Mouse (Mus musculus): ENCODE measurements around the gene Frmd5.

Gene Frmd5

GRCm38 (mm10) chr2:121761281-121761795 is 45.5 kb downstream of the Frmd5 start:
- no peak for DNase-seq (ENCODE audit: low spot score)

- no peak for DNase-seq (ENCODE audit: low spot score)
Observed at GRCm38 (mm10) chr2:121760646-121761045, 46.2 kb downstream of the Frmd5 start.

DNA sequence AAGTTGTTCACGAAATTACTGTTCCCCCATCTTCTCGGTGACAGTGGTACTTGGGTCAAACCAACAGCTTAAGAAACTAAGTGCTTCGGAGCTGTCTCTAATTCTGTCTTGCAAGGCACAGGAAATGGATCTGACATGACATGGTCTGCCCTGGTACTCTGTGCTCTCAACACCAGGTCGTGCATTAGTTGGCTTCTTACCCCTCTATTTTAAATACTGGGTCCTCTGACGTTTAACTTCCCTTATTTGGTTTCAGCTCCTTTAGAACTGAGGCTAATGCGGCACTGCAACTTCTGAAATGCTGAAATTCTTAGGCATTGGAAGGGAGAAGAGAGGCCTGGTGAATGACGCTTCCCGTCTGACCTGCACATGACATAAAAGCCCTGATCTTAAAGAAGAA is 48.6 kb downstream of the Frmd5 start:
- no peak for DNase-seq (ENCODE audit: low spot score)

GRCm38 (mm10) chr2:121756336-121756735 is 50.6 kb downstream of the Frmd5 start:
- DNase-seq (ENCODE audit: low spot score): no peak

DNA sequence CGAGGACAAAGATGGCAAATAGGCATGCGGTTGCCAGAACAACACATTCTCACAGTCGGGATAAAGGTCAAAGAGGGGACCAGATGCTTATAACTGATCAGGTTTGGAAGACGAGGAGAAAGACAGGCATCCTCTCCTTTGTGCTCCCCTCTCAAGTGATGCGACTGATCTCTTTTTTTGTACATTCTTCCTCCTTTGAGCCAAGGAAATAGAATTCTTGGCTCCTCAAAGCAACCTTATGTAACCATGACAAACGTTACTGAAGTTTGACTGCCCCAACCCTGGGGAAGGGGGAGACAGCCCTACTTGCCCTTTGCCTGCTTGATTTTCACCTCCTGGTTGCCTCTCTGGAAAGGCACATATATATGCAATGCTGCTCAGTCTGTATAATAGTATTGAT is 51.8 kb downstream of the Frmd5 start:
- DNase-seq (ENCODE audit: low spot score): no peak

DNA sequence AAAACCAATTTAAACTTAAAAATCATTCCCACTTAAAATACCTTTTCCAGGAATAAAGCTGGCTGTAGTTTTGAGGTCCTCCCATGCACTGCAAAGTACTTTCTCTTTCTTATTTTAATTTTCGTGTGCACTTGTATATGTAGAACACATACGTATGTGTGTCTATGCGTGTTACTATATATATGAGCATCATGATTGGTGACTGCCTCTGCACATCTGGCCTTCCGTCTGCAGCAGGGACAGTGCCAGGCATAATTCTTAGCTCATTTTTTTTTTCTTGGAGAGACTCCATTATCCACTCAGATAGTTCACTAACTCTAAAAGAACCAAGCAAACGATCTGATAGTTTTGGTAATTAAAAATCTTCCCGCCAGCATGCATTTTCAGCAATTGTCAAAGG is 56.8 kb downstream of the Frmd5 start:
- DNase-seq (ENCODE audit: low spot score): no peak

DNA sequence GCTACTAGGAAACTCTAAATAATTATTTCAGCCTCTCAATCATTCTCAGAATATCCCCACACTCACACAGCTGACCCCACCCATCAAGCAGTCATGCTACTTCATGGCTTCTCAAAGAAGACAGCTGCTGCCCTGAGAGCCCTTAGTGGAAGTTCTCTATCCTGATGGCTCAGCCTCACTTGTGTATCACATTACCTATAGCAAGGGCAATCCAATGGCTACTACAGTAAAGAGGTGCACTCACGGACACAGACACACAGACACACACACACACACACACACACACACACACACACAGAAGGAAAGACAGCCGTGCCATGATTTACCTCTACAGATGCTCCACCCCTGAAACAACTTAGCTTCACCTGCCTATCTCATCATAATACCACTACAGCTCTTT is 65.7 kb downstream of the Frmd5 start:
- DNase-seq (ENCODE audit: low spot score): no peak

DNA sequence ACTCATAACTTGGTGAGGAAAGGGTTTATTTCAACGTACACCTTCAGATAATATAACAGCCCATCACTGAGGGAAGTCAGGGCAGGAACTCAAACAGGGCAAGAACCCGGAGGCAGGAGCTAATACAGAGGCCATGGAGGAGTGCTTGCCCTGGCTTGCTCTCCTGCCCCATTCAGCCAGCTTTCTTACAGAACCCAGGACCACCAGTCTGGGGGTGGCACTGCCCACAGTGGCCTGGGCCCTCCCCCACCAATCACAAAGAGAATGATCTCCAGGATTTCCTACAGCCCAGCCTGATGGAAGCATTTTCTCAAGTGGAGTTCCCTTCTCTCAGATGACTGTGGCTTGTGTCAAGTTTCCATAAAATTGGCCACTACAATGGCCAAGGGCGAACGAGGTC is 67.5 kb downstream of the Frmd5 start:
- DNase-seq (ENCODE audit: low spot score): no peak

- no peak for DNase-seq (ENCODE audit: low spot score)
Observed at GRCm38 (mm10) chr2:121733426-121733825, 73.5 kb downstream of the Frmd5 start.

DNA sequence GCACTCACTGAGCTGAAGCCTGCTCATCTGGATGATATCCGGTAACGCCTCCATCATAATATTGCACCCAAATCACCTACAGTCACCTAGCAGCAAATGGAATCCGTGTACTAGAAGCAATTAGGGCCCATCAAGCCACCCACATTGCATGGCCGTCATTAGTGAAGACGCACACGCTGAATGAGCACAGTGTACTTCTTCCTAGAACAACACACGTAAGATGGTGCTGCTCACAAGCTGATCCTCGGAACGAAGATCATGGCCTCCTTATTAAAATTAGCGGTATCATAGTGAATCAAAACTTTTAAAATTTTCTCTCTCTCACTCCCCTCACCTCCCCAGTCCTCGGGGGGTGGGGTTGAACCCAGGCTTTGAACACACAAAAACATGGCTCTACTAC is 76.4 kb downstream of the Frmd5 start:
- no peak for DNase-seq (ENCODE audit: low spot score)

- no peak for DNase-seq (ENCODE audit: low spot score)
Observed at GRCm38 (mm10) chr2:121728907-121729575, 77.8 kb downstream of the Frmd5 start.

DNA sequence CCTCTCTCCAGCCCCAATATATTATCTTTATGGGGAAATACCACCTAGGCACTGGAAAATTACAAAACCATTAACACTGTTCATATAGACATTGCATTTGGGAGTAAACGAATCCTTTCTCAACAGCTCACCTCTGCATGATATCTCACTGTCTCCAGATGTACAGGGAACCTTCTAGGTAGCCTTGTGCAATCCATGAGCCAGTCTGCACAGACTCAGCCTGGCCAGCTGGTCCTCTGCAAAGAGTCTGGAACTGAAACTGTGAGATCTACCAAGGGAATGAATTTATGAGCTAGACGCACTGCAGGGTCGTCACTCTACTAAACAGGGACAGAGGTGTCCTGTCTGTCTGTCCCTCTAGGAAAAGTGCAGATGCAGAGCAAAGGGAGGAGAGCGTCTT is 82.0 kb downstream of the Frmd5 start:
- DNase-seq (ENCODE audit: low spot score): no peak

- no peak for DNase-seq (ENCODE audit: low spot score)
Observed at GRCm38 (mm10) chr2:121723796-121724195, 83.1 kb downstream of the Frmd5 start.

DNA sequence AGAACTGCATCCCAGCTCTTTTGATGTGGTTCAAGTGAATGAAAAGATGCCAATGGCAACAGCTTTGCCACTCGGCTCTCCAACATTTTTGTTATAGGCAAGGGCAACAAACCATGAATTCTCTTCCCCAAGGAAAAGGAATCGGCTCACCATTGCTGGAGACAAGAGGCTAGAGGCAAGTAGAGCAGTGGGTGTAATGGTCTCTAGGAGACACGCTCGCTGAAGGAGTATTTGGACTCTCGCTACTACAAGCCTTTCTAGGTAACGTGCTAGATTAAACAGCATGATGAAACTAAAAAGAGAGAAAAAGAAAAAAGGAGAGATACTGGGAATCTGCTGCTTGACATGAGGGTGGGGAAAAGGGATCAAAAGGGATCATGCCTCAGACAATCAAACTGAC is 87.9 kb downstream of the Frmd5 start:
- no peak for DNase-seq (ENCODE audit: low spot score)

DNA sequence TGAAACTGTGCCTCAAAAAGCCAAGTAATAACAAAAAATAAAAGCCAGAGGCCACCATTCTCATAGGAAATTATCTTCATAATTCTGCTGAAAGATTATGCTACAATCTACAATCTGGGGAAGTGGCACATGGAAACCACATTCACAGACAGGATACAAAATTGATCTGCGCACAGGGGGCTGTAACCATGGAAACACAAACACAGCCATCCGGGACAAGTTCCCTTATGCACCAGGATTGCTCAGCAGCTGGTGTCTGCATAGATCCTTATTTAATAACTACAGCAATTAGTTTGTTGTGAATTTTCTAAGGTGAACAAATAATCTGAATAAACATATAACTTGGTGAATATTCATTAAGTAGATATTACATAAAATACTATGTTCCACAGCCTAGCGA is 89.8 kb downstream of the Frmd5 start:
- no peak for DNase-seq (ENCODE audit: low spot score)

- DNase-seq (ENCODE audit: low spot score): no peak
Observed at GRCm38 (mm10) chr2:121713567-121713966, 93.3 kb downstream of the Frmd5 start.

- no peak for DNase-seq (ENCODE audit: low spot score)
Observed at GRCm38 (mm10) chr2:121711748-121712384, 95.0 kb downstream of the Frmd5 start.

DNA sequence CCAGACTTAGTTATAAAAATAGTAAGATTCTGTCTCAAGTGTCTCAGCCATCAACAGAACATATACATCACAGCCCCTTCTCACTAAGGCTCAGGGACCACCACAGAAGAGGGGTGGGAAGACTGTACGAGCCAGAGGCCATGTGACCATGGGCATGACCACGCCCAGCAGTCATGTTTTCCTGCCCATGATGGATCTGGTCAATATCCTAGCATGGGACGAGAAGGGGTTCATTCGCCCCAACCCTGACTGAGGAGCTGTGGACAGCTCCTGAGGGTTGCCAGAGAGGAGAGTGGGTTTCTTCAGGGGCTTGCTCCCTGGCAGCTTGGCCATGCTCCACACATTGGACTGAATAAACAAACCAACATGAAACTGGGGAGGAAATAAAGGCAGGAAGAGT is 97.8 kb downstream of the Frmd5 start:
- DNase-seq (ENCODE audit: low spot score): no peak

DNA sequence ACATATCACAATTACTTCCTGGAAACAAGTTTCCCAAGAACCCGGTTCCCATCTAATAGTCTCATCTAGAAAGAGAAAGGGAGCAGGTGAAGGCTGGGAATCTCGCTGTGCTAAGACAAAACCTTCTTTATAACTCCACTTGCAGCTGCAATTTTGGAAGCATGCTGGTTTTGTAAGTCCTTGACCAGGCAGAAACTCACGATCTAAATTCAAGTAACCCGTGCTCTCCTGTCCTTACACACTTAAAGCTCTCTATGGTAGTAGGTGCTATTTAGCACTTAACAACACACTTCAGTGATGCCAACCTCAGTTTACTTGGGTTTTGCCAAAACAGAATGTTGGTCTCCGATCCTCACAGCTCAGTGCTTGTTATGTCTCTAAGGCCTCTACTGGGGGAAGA is 99.4 kb downstream of the Frmd5 start:
- DNase-seq (ENCODE audit: low spot score): no peak

- no peak for DNase-seq (ENCODE audit: low spot score)
Observed at GRCm38 (mm10) chr2:121705756-121706155, 101.1 kb downstream of the Frmd5 start.

GRCm38 (mm10) chr2:121699331-121699730 is 107.6 kb downstream of the Frmd5 start:
- no peak for DNase-seq (ENCODE audit: low spot score)

DNA sequence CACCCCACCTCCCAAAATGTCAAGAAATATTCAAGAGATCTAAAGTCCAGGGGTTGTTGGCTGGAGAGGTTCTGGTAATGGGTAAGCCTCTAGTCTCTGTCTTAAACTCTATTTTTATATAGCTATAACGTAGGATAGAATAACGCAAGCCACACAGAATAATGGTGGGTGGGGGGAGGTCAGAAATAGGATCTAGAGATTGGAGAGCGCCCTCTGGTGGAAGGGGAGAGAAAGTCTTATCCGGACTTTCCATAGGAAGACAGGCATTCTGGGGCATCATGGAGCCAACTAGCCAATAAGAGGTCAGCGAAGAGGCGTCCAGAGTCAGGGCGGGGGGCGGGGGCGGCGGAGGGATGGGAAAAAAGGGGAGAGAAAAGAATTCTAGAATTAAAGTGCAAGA is 111.5 kb downstream of the Frmd5 start:
- DNase-seq (ENCODE audit: low spot score): no peak

DNA sequence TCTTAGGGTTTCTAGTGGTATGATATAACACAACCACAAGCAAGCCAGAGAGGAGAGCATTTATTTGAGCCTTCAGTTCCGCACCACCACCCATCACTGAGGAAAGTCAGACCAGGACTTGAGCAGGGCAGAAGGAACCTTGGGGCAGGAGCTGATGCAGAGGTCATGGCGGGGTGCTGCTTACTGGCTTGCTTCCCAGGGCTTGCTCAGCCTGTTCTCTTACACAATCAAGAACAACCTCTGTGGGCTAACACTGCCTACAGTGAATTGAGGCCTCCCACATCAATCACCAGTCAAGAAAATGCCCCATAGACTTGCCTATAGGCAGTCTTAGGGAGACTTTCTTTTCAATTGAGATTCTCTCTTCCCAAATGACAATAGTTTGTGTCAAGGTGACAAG is 118.8 kb downstream of the Frmd5 start:
- DNase-seq (ENCODE audit: low spot score): no peak

GRCm38 (mm10) chr2:121683606-121684005 is 123.3 kb downstream of the Frmd5 start:
- no peak for DNase-seq (ENCODE audit: low spot score)

Data from left cerebral cortex, adult 11 months (tissue).